Mouse (Mus musculus) left cerebral cortex, adult 2 months (tissue): ENCODE results near the gene Fam221b. TPM values are rescaled to one million over a fixed set of nuclear protein-coding genes. Genes with fewer than 3 reads are reported as not detected.
A peak's percentile ranks its signal among the peaks of the same experiment; 100 is the strongest.

Experiments
- DNase-seq, 2 experiments: peaks; one replicate each; pipeline ENCODE4 v3.0.0; 2021 to 2022; ENCODE audit warnings: low spot score in 2 of 2, mixed read lengths in 1 of 2; ENCODE audit errors: extremely low spot score in 1 of 2
- H3K27ac ChIP-seq: fragments of 200-600 bp; 2 replicates; pipeline ENCODE4 v1.8.1; 2022
- H3K4me3 ChIP-seq: fragments of 200-600 bp; 2 replicates; pipeline ENCODE4 v1.8.1; 2022
- CTCF ChIP-seq: fragments of 200-600 bp; IDR thresholded peaks from 2 replicates; pipeline ENCODE4 v1.8.1; 2022; ENCODE audit warnings: antibody characterized with exemption, mild to moderate bottlenecking, moderate library complexity
- intact Hi-C: fragments of 180-260 bp; cut with DNase I; formaldehyde crosslinking; loops from one replicate; pipeline ENCODE4 v1.15.1; 2025
- long read RNA-seq, 2 experiments: library from polyadenylated mRNA; stranded (forward); transcript quantifications; one replicate each; pipeline ENCODE4 v2.0.0; 2021; ENCODE audit warnings: borderline mapping rate in 2 of 2
- total RNA-seq, 2 experiments: library from RNA; stranded (reverse); gene quantifications; 2 replicates each; pipeline ENCODE4 v1.2.3; 2021

Gene Fam221b
- 1 to 10 TPM; 1.8 to 2.2 TPM for total RNA-seq
- long read RNA-seq, experiment 1 = 0 reads
- long read RNA-seq, experiment 2 = 0 reads

GRCm38 (mm10) chr4:43668782-43669427, at the start of gene Fam221b, which contains the start of gene Tmem8b:
Gene Fam221b (minus strand): TSS chr4:43669145.
Gene Tmem8b (plus strand): TSS chr4:43668971.
- DNase-seq = peak; percentile 89 to 90
- intact Hi-C loops = loop anchor here (1.0 kb wide), 1 partner anchor 38 kb away; the partner anchor contains the start of gene Npr2
- no peak for TF ChIP-seq CTCF
- H3K4me3 ChIP-seq = peak within 1 kb of the TSS; percentile 67
- H3K27ac ChIP-seq = peak within 1 kb of the TSS; percentile 91

- H3K4me3 ChIP-seq = no peak overlapping the region
- intact Hi-C loops = loop anchor here (5.0 to 10.0 kb wide), 2 partner anchors 271 to 569 kb away; partner anchors contain the start of gene Tesk1
- no peak for TF ChIP-seq CTCF
- H3K27ac ChIP-seq = no peak overlapping the region
- DNase-seq = no peak
These were observed 44.8 kb upstream of the Fam221b start for GRCm38 (mm10) chr4:43713652-43714219.

- peak; percentile 90 for TF ChIP-seq CTCF
- intact Hi-C loops = loop anchor here (1.0 to 10.0 kb wide), 4 partner anchors 40 to 567 kb away; partner anchors contain the start of gene Tesk1
- Histone ChIP-seq H3K4me3 (no peak overlapping the region), H3K27ac (no peak overlapping the region)
- peak; percentile 68 to 82 for DNase-seq
These were observed 42.9 kb upstream of the Fam221b start for GRCm38 (mm10) chr4:43711821-43712220.

GRCm38 (mm10) chr4:43709869-43710268, 40.9 kb upstream of the Fam221b start, which contains the start of gene Olfr71:
Gene Olfr71 (minus strand): TSS chr4:43710255.
- TF ChIP-seq CTCF = no peak
- no peak for DNase-seq
- Histone ChIP-seq H3K27ac (no peak within 1 kb of the TSS), H3K4me3 (no peak within 1 kb of the TSS)
- intact Hi-C loops = loop anchor here (5.0 to 10.0 kb wide), 2 partner anchors 268 to 565 kb away; partner anchors contain the start of gene Tesk1

GRCm38 (mm10) chr4:43705991-43706390, 37.0 kb upstream of the Fam221b start:
- no peak overlapping the region for H3K27ac ChIP-seq
- intact Hi-C loops = no loop called here
- DNase-seq = no peak
- H3K4me3 ChIP-seq = no peak overlapping the region
- TF ChIP-seq CTCF = no peak

GRCm38 (mm10) chr4:43703851-43704250, 34.9 kb upstream of the Fam221b start:
- H3K27ac ChIP-seq = no peak overlapping the region
- H3K4me3 ChIP-seq = no peak overlapping the region
- intact Hi-C loops = no loop called here
- no peak for TF ChIP-seq CTCF
- DNase-seq = no peak

GRCm38 (mm10) chr4:43703439-43703838, 34.5 kb upstream of the Fam221b start:
- intact Hi-C loops = no loop called here
- DNase-seq = no peak
- TF ChIP-seq CTCF = peak; percentile 3
- Histone ChIP-seq H3K27ac (no peak overlapping the region), H3K4me3 (no peak overlapping the region)

GRCm38 (mm10) chr4:43700707-43701106, 31.8 kb upstream of the Fam221b start, which contains the start of gene Olfr70:
Gene Olfr70 (minus strand): TSS chr4:43700807.
- intact Hi-C loops = no loop called here
- Histone ChIP-seq H3K4me3 (no peak within 1 kb of the TSS), H3K27ac (no peak within 1 kb of the TSS)
- no peak for TF ChIP-seq CTCF
- no peak for DNase-seq

GRCm38 (mm10) chr4:43696561-43696960, 27.6 kb upstream of the Fam221b start:
- DNase-seq = no peak
- intact Hi-C loops = no loop called here
- TF ChIP-seq CTCF = no peak
- H3K27ac ChIP-seq = no peak overlapping the region
- no peak overlapping the region for H3K4me3 ChIP-seq

- intact Hi-C loops = no loop called here
- no peak for TF ChIP-seq CTCF
- DNase-seq = no peak
- no peak overlapping the region for H3K4me3 ChIP-seq
- H3K27ac ChIP-seq = no peak overlapping the region
These were observed 26.3 kb upstream of the Fam221b start for GRCm38 (mm10) chr4:43695249-43695671.

- Histone ChIP-seq H3K4me3 (no peak overlapping the region), H3K27ac (no peak overlapping the region)
- DNase-seq = no peak
- intact Hi-C loops = no loop called here
- no peak for TF ChIP-seq CTCF
These were observed 25.7 kb upstream of the Fam221b start for GRCm38 (mm10) chr4:43694439-43695248.
